Mouse (Mus musculus) testis, adult 2 months (tissue): ENCODE measurements around the gene Ap3m1. TPM values are rescaled to one million over a fixed set of nuclear protein-coding genes. Genes with fewer than 3 reads are reported as not detected.

Experiments used
- H3K27ac ChIP-seq: fragments of 200-500 bp; 2 replicates; pipeline ENCODE4 v1.5.1; 2012; ENCODE audit warnings: low read depth, low read length; ENCODE audit not compliant: control insufficient read depth, insufficient read depth
- H3K27me3 ChIP-seq: fragments of 200-500 bp; 2 replicates; pipeline ENCODE4 v1.6.1; 2012; ENCODE audit warnings: mild to moderate bottlenecking, low read length, moderate library complexity; ENCODE audit not compliant: control insufficient read depth, insufficient read depth
- H3K36me3 ChIP-seq: fragments of 200-500 bp; 2 replicates; pipeline ENCODE4 v1.6.1; 2012; ENCODE audit warnings: mild to moderate bottlenecking, low read length; ENCODE audit not compliant: control insufficient read depth, insufficient read depth
- H3K4me1 ChIP-seq: fragments of 200-500 bp; 2 replicates; pipeline ENCODE4 v1.6.1; 2012; ENCODE audit warnings: low read length; ENCODE audit not compliant: control insufficient read depth, insufficient read depth
- H3K4me3 ChIP-seq: fragments of 200-500 bp; 2 replicates; pipeline ENCODE4 v1.5.1; 2012; ENCODE audit warnings: low read depth, mild to moderate bottlenecking, low read length, moderate library complexity, mixed read lengths; ENCODE audit not compliant: control insufficient read depth
- CTCF ChIP-seq: fragments of 200-500 bp; IDR thresholded peaks from 2 replicates; pipeline ENCODE4 v1.5.1; 2012; ENCODE audit warnings: low read depth, mild to moderate bottlenecking, inconsistent platforms, low read length, moderate library complexity; ENCODE audit not compliant: control insufficient read depth, insufficient read depth, insufficient replicate concordance
- POLR2A ChIP-seq: fragments of 200-500 bp; IDR thresholded peaks from 2 replicates; pipeline ENCODE4 v1.6.1; 2012; ENCODE audit warnings: low read depth, mild to moderate bottlenecking, inconsistent platforms, low read length, moderate library complexity; ENCODE audit not compliant: control insufficient read depth
- polyA plus RNA-seq: library from polyadenylated mRNA; depleted of rRNA; stranded (reverse); fragments of >200 nt; gene quantifications from 2 replicates; pipeline ENCODE4 v1.2.3, GENCODE M21; 2012

The Ap3m1 gene
- polyA plus RNA-seq, 1 experiment, result 31.6 TPM

GRCm38 (mm10) chr14:21065490-21066162 lies 13.3 kb upstream of the Ap3m1 start:
- no peaks in the 10 kb centered on the region for H3K4me1 ChIP-seq
- TF ChIP-seq CTCF, result no peak
- TF ChIP-seq POLR2A, result no peak
- no peaks in the 10 kb centered on the region for H3K36me3 ChIP-seq
- H3K27ac ChIP-seq, result no peak overlapping the region
- H3K27me3 ChIP-seq, result no peaks in the 10 kb centered on the region
- H3K4me3 ChIP-seq, result no peak overlapping the region

GRCm38 (mm10) chr14:21064321-21064720 lies 12.0 kb upstream of the Ap3m1 start:
- Histone ChIP-seq H3K27me3 (no peaks in the 10 kb centered on the region), H3K4me3 (no peak overlapping the region), H3K36me3 (no peaks in the 10 kb centered on the region), H3K27ac (no peak overlapping the region), H3K4me1 (no peaks in the 10 kb centered on the region)
- no peak for TF ChIP-seq CTCF
- TF ChIP-seq POLR2A, result no peak

GRCm38 (mm10) chr14:21062766-21063513 lies 10.6 kb upstream of the Ap3m1 start:
- Histone ChIP-seq H3K36me3 (no peaks in the 10 kb centered on the region), H3K27me3 (no peaks in the 10 kb centered on the region), H3K27ac (no peak overlapping the region), H3K4me3 (no peak overlapping the region), H3K4me1 (no peaks in the 10 kb centered on the region)
- TF ChIP-seq POLR2A (no peak), CTCF (no peak)

GRCm38 (mm10) chr14:21058972-21059371 lies 6.7 kb upstream of the Ap3m1 start:
- H3K27me3 ChIP-seq, result no peaks in the 10 kb centered on the region

GRCm38 (mm10) chr14:21053586-21053985 lies 1.3 kb upstream of the Ap3m1 start:
- Histone ChIP-seq H3K27me3 (no peaks in the 10 kb centered on the region), H3K4me1 (peaks cover 4% of the 10 kb centered on the region; the same call in 1 of the 2 replicates), H3K27ac (no peak overlapping the region), H3K4me3 (no peak overlapping the region), H3K36me3 (no peaks in the 10 kb centered on the region)
- TF ChIP-seq POLR2A (no peak), CTCF (no peak)

More at GRCm38 (mm10) chr14:21058972-21059371, 6.7 kb upstream of the Ap3m1 start:
- Histone ChIP-seq H3K4me3 (no peak overlapping the region), H3K36me3 (no peaks in the 10 kb centered on the region), H3K4me1 (no peaks in the 10 kb centered on the region), H3K27ac (no peak overlapping the region)
- TF ChIP-seq POLR2A, result no peak
- TF ChIP-seq CTCF, result no peak

GRCm38 (mm10) chr14:21053151-21053550 lies 843 bp upstream of the Ap3m1 start:
- TF ChIP-seq CTCF, result no peak
- TF ChIP-seq POLR2A, result no peak
- H3K27ac ChIP-seq, result no peak overlapping the region
- peak overlapping the region; percentile 82 for H3K4me3 ChIP-seq
- no peaks in the 10 kb centered on the region for H3K27me3 ChIP-seq
- H3K4me1 ChIP-seq, result peaks cover 4% of the 10 kb centered on the region; the same call in 1 of the 2 replicates
- no peaks in the 10 kb centered on the region for H3K36me3 ChIP-seq

- H3K36me3 ChIP-seq, result no peaks in the 10 kb centered on the region
- H3K4me3 ChIP-seq, result peak overlapping the region; percentile 82
- TF ChIP-seq CTCF (0 out of 2 replicates have a peak, but pooled peaks have one; percentile 6), POLR2A (no peak)
- peak overlapping the region; percentile 43 for H3K27ac ChIP-seq
- peaks cover 4% of the 10 kb centered on the region; the same call in 1 of the 2 replicates for H3K4me1 ChIP-seq
- no peaks in the 10 kb centered on the region for H3K27me3 ChIP-seq
Observed at GRCm38 (mm10) chr14:21052781-21053130, 448 bp upstream of the Ap3m1 start.
